In the genomic region with DNA sequence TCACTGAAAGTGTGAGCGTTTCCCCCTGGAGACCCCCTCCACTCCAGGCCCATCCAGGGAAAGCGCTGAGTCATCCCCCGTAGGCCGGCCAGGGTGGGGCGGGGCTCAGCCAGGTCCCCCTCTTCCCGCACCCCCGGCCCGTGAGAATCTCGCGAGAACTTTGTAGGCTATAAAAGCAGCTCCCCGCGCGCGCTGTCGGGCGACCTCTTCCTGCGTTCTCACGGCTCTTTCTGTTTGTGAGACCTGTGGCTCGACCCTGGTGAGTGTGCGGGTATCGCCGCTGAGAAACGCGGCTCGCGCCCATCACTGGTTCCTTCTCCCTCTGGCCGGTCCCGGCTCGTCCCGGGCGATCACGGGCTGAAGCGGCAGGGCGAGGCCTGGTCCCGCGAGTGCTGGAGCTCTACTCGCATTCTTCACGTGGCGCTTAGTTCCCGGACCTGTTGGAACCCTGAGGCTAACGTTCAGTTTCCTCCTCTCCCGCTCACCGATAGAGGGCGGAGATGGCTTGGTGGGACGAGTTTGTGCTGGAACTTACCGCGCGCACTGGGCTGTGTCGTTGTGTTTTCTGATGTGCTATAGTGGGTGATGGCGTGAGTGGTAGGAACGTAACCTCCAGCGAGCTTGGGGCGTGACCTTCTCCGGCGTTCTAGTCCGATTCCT, we compare ENCODE assay signal across 8 mouse cellular contexts. TPM values are rescaled to one million over a fixed set of nuclear protein-coding genes. Genes with fewer than 3 reads are reported as not detected.
A peak's percentile ranks its signal among the peaks of the same experiment; 100 is the strongest.
DNase-seq lines count a peak whose midpoint lies in the region; ATAC-seq lines count a peak whose summit lies in the region.

Prdx1 (plus strand) TSS at position 143 of the 660 bp plus-strand sequence.

- H3K4me2 ChIP-seq in hindbrain, embryonic 13.5 days, result peak within 1 kb of the TSS; percentile 77

- peak; percentile 98 for ATAC-seq in hindbrain, embryonic 13.5 days (ENCODE audit: low FRiP score)

- peak within 1 kb of the TSS; percentile 62 for H3K4me3 ChIP-seq in hindbrain, embryonic 13.5 days

- peak within 1 kb of the TSS; percentile 86 for H3K27ac ChIP-seq in hindbrain, embryonic 13.5 days

- peaks cover 18% of the 10 kb centered on the region for H3K4me1 ChIP-seq in hindbrain, embryonic 13.5 days (replicated peaks)

- H3K27me3 ChIP-seq in hindbrain, embryonic 13.5 days, result no peaks in the 10 kb centered on the region

- WGBS in hindbrain, embryonic 13.5 days, result 1% methylated on average over 56 of the region's 56 CpGs

- peak within 1 kb of the TSS; percentile 76 for H3K9ac ChIP-seq in hindbrain, embryonic 13.5 days

- H3K36me3 ChIP-seq in hindbrain, embryonic 13.5 days, result 0 out of 2 replicates have a peak, but pooled peaks cover 7% of the 10 kb centered on the region

- peak; percentile 98 for DNase-seq in NIH3T3 (ENCODE audit: low read depth)
- peak; percentile 95 to 96 for DNase-seq in cerebellum, postnatal 10 days
- DNase-seq in frontal cortex, postnatal 14 days (ENCODE audit: low spot score in 2 of 2), result peak; percentile 85 to 89
- DNase-seq in layer of hippocampus, postnatal 25 days (ENCODE audit: extremely low spot score in 1 of 2, low spot score in 1 of 2), result peak; percentile 87 to 92
- DNase-seq in lung, postnatal 25 days (ENCODE audit: low spot score), result peak; percentile 95
- peak; percentile 96 for DNase-seq in retina, embryonic 14.5 days (ENCODE audit: low spot score)
- peak; percentile 98 for DNase-seq in thymus, postnatal 4 days

- no peaks in the 10 kb centered on the region for H3K9me3 ChIP-seq in hindbrain, embryonic 13.5 days

RNA-seq across cellular contexts. Expression of gene Prdx1, which starts in this region (rescaled TPM):
- polyA plus RNA-seq in hindbrain, embryonic 13.5 days (2015; fragmentation: Nextera tagmentation; extraction: Ambion mirVana), result 475 TPM in 2 replicates
- 100 to 1,000 TPM; 162 to 182 TPM for total RNA-seq in layer of hippocampus, postnatal 25 days (2021)

Comparison
In these comparisons a context has a peak if more than half of its experiments do, and no peak if none do; other contexts are left out.
1. Peak in every context shown above with its lines: DNase-seq, ATAC-seq, H3K4me3 ChIP-seq and H3K27ac ChIP-seq.